Mouse (Mus musculus) adrenal gland, postnatal 14 days (tissue): ENCODE data around the gene Tigar. TPM values are rescaled to one million over a fixed set of nuclear protein-coding genes. Genes with fewer than 3 reads are reported as not detected.

Experiments used
- DNase-seq: peaks from one replicate; pipeline ENCODE4 v3.0.0; 2021; ENCODE audit warnings: mixed read lengths
- total RNA-seq: library from RNA; stranded (reverse); gene quantifications from 2 replicates; pipeline ENCODE4 v1.2.3, GENCODE M21; 2021

Tigar gene
- total RNA-seq, 1 experiment from 2014 or later, result 18.3 TPM

DNA sequence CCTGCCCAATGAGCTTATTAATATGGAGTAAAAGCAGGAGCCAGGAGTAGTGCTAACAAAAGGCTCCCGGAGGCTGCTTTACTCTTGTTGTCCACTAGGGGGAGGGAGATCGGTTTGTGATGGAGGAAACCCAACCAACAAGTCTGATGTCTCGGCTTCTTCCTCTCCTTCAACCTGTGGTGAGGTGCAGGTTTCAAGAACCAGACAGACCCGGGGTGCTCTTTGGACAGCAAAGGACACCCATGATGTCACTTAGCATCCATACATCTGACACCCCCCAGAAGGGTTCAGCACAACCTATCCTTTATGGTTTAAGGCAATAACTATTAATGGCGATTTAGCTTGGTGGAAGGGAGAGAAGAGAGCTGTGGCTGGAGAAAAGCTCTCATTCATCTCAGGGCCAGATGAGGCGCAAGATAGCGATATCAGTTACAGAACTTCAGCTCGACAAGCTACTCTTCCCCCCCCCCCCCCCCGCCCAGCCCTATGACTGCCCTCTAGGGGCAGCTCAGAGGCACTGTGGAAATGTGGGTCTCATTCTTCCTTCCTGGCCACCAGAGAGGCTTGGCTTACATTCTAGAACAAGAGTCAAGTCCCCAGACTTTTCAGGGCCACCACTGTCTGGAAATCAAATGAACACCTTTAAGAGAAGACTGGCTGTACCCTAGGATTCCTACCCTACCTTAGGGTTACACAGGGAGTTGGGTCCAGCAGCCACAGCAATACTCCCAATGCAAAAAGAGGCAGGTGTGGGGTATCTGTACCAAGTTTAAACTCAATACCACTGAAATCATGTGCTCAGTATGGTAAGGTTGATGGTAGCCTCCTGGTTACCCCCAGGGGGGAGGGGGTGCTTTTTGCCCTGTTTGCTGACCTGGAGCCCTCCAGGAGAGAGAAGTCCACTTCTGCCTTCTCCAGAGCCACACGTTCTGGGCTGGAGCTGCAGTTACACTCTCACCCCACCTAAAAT is 33.1 kb upstream of the Tigar start:
- DNase-seq, result peak; percentile 73

DNA sequence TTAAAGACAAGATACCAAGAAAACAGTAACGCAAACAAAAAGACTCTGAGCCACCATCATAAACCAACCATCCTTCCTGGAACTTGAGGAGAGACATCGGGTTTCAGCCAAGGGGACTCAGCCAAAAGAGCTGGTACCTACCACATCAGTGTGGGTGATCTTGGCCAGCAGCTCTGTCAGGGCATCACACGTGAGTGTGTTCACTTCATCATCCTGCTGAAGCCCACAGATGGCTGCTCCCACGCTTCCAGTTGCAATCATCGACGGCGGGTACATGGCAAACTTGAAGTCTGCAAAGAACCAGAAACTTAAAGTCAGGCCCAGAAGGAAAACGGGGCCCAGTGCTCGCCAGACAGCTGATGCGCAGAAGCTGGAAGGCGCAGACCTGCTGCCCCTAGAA is 29.6 kb upstream of the Tigar start:
- no peak for DNase-seq

DNA sequence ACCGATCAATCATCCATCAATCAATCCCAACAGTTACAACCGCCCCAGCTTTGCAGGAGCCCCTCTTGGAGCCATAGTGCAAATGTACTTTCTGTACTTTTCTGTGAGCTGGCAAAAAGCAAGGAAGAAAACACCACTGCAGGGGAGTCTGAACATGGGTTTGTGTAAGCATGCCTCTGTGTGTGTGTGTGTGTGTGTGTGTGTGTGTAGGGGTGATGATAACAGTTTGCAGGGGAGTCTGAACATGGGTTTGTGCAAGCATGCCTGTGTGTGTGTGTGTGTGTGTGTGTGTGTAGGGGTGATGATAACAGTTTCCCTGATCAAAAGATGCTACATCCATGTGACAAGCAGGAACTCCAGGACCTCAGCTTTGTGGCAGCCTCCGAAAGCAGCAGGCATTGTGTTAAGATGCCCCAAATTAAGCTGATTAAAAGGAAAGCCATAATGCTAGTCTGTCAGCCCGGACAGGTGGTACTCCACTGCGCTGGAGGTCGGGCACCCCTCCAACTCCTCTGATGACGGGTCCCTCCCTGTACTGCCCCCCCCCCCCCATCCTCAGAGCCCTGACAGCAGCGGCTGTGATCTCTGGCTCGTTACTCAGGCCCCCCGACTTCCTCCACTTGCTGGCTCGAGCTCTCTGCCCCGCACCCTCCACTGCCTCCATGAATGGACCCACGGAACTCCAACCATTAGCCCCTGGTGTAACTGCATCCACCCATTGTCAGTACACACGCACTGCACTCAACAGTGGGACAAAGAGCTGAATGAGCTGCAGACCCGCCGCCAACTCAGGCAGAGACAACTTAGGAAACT is 24.3 kb upstream of the Tigar start:
- no peak for DNase-seq

DNA sequence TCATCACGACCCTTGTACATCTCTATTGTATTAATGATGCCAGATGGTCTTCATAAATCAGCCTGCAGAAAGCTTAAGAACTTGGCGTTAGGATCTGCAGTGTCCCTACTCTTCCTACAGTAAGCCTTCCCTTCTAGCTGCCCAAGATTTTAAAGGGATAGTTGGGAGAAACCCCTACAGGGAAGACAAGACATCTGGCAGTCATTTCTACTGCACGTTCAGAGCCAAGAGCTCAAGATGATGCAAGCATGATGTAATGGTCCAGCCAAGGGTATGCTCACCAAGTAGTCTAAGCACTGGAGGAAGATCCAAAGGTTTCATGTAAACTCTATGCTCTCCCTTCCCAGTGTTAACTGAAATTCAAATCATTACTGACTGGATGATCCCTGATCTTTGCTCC is 23.4 kb upstream of the Tigar start:
- no peak for DNase-seq

DNA sequence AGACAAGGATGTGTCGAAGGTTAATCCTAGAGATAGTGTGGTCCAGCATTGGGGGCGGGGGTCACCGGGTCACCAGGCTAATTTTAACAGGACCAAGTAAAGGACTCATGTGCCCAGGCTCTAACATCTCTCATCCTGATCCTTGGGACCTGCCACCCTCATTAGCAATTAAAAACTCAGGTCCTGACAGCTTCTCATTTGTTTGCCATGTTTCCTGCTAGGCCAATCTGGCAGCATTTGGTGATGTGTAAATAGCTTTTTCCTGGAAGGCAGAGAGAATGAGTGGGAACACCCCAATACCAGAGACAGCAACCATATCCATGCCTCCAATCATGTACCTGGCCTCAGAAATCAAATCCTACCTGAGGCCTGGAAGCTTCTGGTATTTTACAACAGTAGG is 22.6 kb upstream of the Tigar start:
- DNase-seq, result no peak

DNA sequence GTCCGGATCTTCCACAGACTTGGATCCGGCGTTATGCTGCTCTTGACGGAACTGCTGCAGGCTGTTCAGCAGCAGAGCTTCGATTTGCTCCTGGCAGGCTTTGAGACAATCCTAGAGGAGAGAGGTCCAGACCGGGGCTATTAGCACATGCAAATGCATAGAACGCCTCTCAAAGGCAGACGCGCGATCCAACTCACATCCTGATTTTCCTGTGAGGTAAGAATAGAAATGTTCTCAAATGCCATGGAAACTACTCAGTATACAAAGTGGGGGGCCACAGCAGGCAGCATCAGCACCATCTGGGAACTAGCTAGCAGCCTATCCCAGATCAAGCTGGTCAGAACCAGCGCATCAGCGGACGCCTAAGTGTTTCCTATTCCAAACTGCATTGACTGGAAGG is 21.0 kb upstream of the Tigar start:
- no peak for DNase-seq

DNA sequence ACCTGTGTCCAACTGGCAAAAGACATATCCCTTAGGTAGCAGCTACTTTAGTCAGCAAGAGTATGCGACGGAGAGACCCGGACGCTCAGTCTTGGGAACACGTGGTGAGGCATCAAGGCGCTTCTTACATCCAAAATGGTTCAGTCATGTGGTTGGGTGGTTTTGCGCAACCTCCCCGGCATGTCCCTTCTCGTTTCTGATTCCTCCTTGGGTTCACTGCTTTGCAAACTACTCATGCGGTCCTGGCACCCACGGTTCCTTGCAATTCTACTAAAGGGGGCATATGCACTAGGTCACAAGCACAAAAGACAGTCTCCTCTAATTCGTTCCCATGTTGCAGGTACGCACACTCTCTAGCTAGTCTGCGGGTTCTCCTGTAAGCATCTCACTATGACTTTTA is 20.3 kb upstream of the Tigar start:
- DNase-seq, result no peak

DNA sequence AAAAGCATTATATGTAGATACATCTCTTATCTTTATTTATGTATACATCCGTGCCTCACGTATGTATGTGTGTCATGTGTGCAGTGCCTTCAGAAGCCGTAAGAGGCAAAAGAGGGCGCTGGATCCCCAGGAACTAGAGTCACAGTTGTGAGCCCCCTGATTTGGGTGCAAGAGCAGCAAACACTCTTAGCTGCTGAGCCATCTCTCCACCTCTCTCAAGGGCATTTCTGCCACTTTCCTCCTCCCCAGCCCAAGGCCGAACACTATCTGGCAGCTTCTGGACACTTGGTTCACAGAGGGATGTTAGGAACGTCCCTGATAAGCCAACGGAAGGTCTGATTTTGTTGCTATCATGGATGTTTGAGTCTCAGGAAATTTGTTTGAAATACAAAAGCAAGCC is 14.1 kb upstream of the Tigar start:
- peak; percentile 69 for DNase-seq

DNA sequence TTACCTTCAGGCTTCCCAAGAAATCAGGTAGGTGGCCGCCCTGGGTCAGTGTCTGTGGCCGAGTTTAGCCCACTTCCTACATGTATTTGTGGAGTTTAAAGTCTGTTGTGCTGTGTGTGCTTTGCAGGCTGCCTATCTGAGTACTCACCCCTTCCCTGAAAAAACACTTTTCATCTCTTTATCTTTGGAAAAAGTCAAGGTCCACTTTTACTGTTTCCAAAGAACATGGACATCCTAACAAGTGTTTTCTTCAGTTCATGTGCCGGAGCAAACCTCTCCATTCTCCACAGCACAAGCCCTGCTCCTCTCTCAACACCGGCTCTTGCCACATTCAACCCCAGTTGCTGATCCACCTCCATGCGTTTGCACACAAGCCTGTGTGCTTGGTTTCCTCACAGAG is 13.6 kb upstream of the Tigar start:
- no peak for DNase-seq

DNA sequence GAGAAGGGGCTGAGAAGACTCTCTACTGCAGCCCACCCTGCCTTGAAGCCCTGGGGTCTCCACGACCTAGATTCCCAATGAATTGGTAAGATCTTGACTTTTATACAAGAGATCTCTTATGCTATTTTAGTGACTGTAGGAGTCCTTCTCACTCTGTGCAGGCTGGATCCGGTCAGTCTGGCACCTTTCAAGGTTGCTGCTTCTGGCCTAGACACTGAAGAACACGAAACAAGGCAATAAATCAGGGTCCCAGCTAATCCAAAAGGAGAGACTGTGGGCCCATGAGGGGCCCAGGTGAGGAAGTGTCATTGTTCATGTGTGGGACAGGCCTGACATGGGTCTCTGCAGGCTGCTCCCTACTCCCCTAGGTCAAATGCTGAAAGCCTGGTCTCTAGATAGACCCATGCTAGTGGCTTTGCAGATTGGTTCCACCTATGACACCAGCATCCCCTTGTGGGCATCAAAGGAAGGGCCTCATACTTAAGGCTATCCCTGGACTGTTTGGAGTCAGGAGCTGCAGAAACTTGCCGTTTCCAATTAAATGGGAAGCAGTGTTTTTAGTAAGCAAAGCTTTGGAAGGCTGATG is 13.0 kb upstream of the Tigar start:
- peak; percentile 73 for DNase-seq

DNA sequence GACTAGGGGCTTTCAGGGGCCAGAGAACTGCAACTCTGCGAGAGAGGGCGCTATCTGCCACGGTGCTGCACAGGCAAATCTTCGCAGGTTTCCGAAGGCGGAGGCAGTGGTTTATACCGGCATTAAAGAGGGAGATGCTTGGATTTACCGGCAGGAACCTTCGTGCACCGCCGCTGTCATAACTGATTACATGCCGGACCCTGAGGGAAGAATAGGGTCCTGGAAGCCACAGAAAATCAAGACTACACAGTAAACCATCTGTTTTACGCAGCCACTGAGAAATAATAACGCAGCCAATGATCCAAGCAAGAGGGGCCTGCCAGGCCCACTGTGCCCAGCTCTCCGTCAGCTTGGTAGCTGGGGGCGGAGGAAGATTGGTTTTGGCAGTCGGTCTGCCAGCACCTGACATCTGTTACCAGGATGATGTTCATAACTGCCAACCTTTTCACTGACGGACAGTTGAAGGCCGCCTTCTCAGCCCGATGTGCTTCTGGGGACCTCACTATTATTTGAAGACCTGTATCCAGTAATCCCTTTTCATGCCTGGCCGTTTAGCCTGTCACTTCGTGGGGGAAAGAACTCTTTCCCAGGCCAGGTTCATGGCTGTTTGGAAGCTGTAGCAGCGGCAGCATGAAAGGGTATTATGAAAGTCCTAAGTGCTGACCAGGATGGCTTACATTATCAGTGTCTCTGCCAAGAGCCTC is 5.5 kb upstream of the Tigar start:
- no peak for DNase-seq

DNA sequence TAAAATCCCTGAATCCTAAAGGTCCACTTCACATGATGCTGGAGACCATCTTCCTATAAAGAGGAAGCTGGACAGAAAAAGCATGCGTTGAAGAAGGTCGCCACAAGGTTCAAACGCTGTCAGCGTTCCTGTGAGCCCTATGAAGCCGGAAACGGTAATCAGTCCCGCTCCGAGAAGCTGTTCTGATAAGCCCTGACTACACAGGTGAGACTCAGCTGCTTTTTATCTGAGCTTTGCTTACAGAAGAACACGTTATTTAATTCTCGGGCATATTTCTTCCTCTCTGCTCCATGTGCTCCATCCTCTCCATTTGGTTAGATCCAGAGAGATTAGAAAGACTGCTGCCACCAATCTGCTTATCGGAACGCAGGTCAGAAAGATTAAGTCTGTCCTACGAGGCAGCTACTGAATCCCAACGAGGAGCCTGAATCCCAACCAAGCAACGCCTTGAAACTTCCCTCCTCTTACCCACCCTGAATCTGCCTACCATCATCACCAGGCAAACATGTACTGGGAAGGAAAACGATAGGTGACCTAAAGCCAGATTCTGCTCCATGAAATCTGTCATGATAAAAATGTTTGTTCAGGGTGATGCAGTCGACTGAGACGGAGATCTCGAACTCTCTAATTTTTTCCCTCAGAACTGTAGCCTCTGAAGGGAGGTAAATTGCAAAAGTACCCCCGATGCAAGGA is 843 bp downstream of the Tigar start:
- no peak for DNase-seq

DNA sequence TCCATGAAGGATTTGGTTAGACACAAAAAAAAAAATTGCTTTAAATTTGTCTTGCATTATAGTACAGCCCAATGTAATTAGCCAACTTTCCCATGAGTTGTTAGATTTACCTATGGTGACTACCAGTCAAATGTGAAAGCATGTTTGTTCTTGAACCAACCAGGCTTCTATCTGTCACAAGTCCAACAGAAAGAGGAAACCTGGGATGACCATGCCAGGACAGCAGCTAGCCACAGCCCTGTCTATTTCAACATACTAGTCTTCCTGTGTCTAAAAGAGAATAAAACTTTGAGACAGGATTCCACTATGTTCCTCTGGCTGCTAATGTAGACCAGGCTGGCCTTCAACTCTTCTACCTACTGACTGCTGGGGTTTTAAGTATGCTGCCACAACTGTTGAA is 1.9 kb downstream of the Tigar start:
- DNase-seq, result no peak

DNA sequence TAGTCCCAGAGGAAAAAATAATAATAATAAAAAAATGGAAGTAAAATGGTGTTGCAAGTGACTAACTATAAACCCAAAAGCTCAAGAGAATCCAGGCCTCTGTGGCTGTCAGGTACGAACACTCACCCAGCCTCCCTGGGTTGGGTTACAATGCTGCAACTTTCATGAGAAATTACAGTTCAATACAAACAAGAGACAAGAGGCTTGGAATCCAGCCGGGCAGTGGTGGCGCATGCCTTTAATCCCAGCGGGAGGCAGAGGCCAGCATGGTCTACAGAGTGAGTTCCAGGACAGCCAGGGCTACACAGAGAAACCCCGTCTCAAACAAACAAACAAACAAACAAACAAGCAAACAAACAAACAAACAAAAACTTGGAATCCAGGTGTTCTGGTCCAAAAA is 2.6 kb downstream of the Tigar start:
- DNase-seq, result peak; percentile 52

DNA sequence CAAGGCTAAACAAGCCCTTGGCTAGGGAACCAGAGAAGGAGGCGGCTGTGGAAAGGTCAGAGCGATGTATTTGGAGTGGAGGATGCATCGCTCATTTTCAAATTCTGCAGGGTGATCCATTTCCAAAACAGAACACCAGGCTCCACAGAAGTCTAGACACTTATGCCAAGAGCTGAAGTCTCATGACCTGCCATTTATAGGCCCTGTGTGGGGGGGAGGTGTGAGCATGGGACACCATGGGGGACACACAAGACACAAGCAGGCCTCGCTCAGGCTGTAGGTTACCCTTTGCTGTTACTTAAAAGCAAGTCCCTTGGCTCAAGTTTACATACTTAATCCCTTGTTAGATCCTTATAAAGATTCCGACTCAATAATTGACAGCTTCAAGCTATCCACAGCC is 3.2 kb downstream of the Tigar start:
- DNase-seq, result no peak

DNA sequence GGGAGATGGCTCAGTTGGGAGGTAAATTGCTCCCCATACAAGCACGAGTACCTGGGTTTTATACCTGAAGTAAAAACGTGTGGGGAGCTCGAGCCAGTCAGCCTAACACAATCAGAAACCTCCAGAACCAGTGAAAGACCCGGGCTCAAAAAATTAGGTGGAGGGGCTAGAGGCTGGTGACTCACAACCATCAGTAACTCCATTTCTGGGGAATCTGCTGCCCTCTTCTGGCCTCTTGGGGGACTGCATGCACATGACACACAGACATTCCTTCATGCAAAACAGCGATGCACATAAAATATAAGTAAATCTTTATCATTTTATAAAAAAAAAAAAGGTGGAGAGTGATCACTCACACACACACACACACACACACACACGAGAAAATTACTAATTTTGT is 4.2 kb downstream of the Tigar start:
- DNase-seq, result peak; percentile 66

DNA sequence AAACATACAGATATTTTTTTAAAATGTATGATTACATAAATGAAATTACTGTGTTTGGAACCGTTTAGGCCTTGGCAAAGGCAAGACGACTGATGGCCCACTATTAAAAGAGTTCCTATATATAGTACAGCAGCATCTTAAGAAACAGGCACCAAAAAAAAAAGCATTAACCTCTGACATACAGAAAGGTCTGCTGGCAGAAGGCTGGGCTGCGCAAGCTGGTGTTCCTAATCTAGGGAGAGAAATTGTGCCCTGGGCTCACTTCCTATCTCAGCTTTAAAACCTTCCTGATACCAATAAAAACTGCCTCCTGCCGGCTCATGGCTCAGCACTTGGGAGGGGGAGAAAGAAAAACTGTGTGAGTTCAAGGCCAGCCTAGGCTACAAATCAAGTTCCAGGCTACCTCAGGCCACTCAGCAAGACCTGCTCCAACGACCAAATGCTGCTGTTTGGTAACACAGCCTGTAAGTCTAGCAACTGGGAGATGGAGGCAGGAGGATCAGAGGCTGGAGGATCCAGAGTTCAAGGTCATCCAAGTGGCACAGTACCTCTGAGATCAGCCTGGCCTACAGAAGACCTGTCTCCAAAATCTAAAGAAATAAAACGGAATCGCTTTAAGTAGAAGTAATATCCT is 4.8 kb downstream of the Tigar start:
- DNase-seq, result no peak

DNA sequence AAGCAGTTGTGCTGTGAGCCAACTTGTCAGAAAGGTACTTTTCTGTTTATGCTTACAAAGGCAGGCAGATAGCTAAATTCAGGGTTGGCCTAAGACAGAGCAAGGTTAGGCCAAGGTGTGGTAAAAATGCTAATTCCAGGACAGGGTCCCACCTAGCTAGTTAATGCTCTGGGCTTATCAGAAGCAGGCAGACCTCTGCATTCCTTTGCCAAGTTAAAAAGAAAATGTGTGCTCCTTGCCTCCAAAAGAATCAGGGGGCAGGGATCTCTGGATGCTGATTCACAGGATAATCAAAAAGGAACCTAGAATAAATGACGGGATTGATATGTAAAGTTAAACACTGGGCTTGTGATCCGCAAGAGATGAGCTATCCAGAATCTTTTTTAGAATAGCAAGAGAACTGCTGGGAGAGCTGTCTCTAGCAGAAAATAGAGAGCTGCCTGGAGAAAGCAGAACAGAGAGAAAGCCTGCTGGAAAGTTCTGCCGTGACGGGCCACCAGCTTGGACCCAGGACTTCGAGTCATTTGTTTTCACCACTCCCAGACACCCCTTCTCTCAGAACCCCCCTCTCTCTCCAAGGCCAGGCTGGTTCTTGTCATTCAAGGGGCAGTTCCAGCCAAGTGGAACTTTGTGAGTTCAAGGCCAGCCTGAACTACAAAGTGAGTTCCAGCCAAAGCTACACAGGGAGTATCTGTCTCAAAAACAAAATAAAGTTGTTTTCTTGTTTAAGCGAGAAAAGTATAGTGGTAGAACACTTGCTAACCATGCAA is 5.7 kb downstream of the Tigar start:
- peak; percentile 35 for DNase-seq

DNA sequence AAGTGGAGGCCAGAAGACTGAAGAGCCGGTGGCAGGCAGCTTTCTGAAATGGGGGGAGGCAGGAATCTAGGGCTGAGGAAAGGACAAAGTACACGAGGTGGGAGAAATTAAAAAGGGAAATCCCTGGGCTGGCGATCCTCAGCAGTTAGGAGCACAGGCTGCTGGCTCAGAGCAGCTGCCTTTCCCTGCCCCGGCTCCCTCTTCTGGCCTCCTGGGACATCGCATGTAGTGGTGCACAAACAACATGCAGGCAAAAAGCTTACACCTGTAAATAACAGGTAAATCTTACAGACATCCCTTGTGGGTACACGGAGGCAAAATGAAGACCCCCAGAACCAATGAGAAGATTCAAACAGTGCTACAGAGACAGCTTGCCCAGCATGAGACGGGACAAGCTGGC is 14.8 kb downstream of the Tigar start:
- DNase-seq, result peak; percentile 27

DNA sequence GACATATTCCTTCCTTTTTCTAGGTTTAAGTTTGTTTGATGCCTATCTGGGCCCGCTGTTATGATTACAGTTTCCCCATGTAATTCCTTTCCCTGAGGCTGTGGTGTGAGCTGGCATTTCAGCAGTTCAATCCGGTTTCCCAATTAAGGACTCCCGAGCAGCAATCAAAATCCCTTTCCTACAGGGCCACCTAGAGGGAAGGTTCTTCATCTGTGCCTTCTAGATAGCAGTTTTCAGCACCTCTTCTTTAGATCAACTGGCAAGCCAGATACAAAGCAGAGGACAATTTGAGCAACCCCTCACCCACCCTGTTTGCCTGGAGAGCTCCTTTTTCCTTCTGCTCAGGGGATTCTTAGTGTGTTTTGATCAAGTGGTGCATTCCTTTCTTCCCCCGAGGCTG is 22.6 kb downstream of the Tigar start:
- peak; percentile 66 for DNase-seq
